ENCODE assay signal across 22 mouse cellular contexts in genomic region chr12:73392507-73392906, GRCm38 (mm10).
"Had no signal": no experiment of that assay in that cellular context is flagged by ENCODE, and none has a peak within 500 bp of the region (broad histone marks: within the 10 kb centered on the region; RNA-seq: fewer than 3 reads in every experiment).

No protein-coding gene starts in this region.

- H3K9ac ChIP-seq: limb, embryonic 12.5 days; liver, embryonic 14.5 days; liver, postnatal 0 days; lung, embryonic 14.5 days; midbrain, embryonic 12.5 days; midbrain, embryonic 15.5 days; neural tube, embryonic 12.5 days; neural tube, embryonic 15.5 days had no signal

- H3K27ac ChIP-seq: kidney, postnatal 0 days; left cerebral cortex, adult 2 months; liver, embryonic 14.5 days; macrophage; midbrain, embryonic 12.5 days; midbrain, embryonic 15.5 days; neural tube, embryonic 12.5 days; neural tube, embryonic 15.5 days; stomach, postnatal 0 days had no signal

- H3K4me2 ChIP-seq: limb, embryonic 12.5 days; liver, embryonic 11.5 days; lung, embryonic 14.5 days; midbrain, embryonic 12.5 days; midbrain, embryonic 15.5 days; neural tube, embryonic 12.5 days; neural tube, embryonic 15.5 days had no signal

- H3K9me3 ChIP-seq: midbrain, embryonic 12.5 days; midbrain, embryonic 15.5 days; neural tube, embryonic 12.5 days; neural tube, embryonic 15.5 days had no signal

- H3K4me1 ChIP-seq: midbrain, embryonic 12.5 days; midbrain, embryonic 15.5 days; neural tube, embryonic 12.5 days had no signal

- ATAC-seq: liver, postnatal 0 days; lung, postnatal 0 days; midbrain, embryonic 15.5 days had no signal

- H3K4me3 ChIP-seq: left cerebral cortex, adult 2 months; limb, embryonic 12.5 days; midbrain, embryonic 12.5 days; midbrain, embryonic 15.5 days; neural tube, embryonic 12.5 days; neural tube, embryonic 15.5 days had no signal

- H3K36me3 ChIP-seq: limb, embryonic 12.5 days; midbrain, embryonic 12.5 days; midbrain, embryonic 15.5 days; neural tube, embryonic 12.5 days; neural tube, embryonic 15.5 days had no signal

- DNase-seq: kidney, postnatal 36 days; layer of hippocampus, postnatal 36 days; liver, postnatal 0 days; lung, embryonic 14.5 days; right cerebral cortex, adult 18-20 months; right cerebral cortex, postnatal 14 days; right cerebral cortex, postnatal 4 days; thymus, adult 2 months; thymus, postnatal 14 days; thymus, postnatal 4 days had no signal

- H3K27me3 ChIP-seq: limb, embryonic 12.5 days; midbrain, embryonic 12.5 days; midbrain, embryonic 15.5 days; neural tube, embryonic 12.5 days; neural tube, embryonic 15.5 days had no signal
